Mouse (Mus musculus) erythroid progenitor cell, adult 5-6 weeks (primary cell): ENCODE results near the gene Pom121l2. TPM values are rescaled to one million over a fixed set of nuclear protein-coding genes. Genes with fewer than 3 reads are reported as not detected.

Experiments used
- ATAC-seq: replicated peaks from 2 replicates; pipeline ENCODE4 v1.8.0; 2016; ENCODE audit warnings: moderate number of reproducible peaks, mild to moderate bottlenecking, moderate TSS enrichment, inconsistent platforms; ENCODE audit not compliant: poor library complexity, low FRiP score, severe bottlenecking
- total RNA-seq, 2 experiments: library from RNA; stranded (forward) in 1 of 2; stranded (reverse) in 1 of 2; fragments of 150-400 nt in 1 of 2; fragments of 186-747, 209-891 nt in 1 of 2; gene quantifications; 2 replicates each; pipeline versions ENCODE4 v1.2.3 to v1.2.4; 2015 to 2017; ENCODE audit warnings: low replicate concordance in 2 of 2

Pom121l2 gene
- total RNA-seq (2015; ENCODE audit: low replicate concordance) (not detected in 2 replicates), total RNA-seq (2017; ENCODE audit: low replicate concordance) (not detected in 2 replicates)

- ATAC-seq = no peak
Measured at GRCm38 (mm10) chr13:21980981-21981802, at the start of gene Pom121l2. Gene Pom121l2 (plus strand): TSS chr13:21981194.

GRCm38 (mm10) chr13:21931740-21932139, 49.3 kb upstream of the Pom121l2 start:
- ATAC-seq = no peak

- no peak for ATAC-seq
Measured at GRCm38 (mm10) chr13:21933626-21934548, 47.1 kb upstream of the Pom121l2 start.

GRCm38 (mm10) chr13:21934982-21935791, 45.8 kb upstream of the Pom121l2 start:
- ATAC-seq = no peak

GRCm38 (mm10) chr13:21935833-21936232, 45.2 kb upstream of the Pom121l2 start:
- ATAC-seq = no peak

- peak; percentile 59 for ATAC-seq
Measured at GRCm38 (mm10) chr13:21936968-21937367, 44.0 kb upstream of the Pom121l2 start.

- peak; percentile 50; the same call in 1 of the 2 replicates for ATAC-seq
Measured at GRCm38 (mm10) chr13:21940213-21940612, 40.8 kb upstream of the Pom121l2 start.

GRCm38 (mm10) chr13:21940811-21941321, 40.1 kb upstream of the Pom121l2 start:
- 0 out of 2 replicates have a peak, but pooled peaks have one; percentile 10 for ATAC-seq

- ATAC-seq = no peak
Measured at GRCm38 (mm10) chr13:21943644-21944043, 37.4 kb upstream of the Pom121l2 start.

- no peak for ATAC-seq
Measured at GRCm38 (mm10) chr13:21944592-21944925, 36.4 kb upstream of the Pom121l2 start.

GRCm38 (mm10) chr13:21944926-21945740, 35.9 kb upstream of the Pom121l2 start, which contains the start of gene Zfp184:
Gene Zfp184 (plus strand): TSS chr13:21945094.
- ATAC-seq = peak; percentile 68

GRCm38 (mm10) chr13:21969269-21969668, 11.7 kb upstream of the Pom121l2 start:
- ATAC-seq = no peak

- ATAC-seq = no peak
Measured at GRCm38 (mm10) chr13:21969816-21970215, 11.2 kb upstream of the Pom121l2 start.

- no peak for ATAC-seq
Measured at GRCm38 (mm10) chr13:21971641-21972040, 9.4 kb upstream of the Pom121l2 start.

GRCm38 (mm10) chr13:21974221-21974725, 6.7 kb upstream of the Pom121l2 start:
- ATAC-seq = peak; percentile 95

- ATAC-seq = peak; percentile 76
Measured at GRCm38 (mm10) chr13:21974726-21975473, 6.1 kb upstream of the Pom121l2 start.

GRCm38 (mm10) chr13:21981803-21982193, 804 bp downstream of the Pom121l2 start:
- ATAC-seq = no peak

- ATAC-seq = no peak
Measured at GRCm38 (mm10) chr13:21984486-21984885, 3.5 kb downstream of the Pom121l2 start.
